Mouse (Mus musculus): ENCODE measurements at regions not wholly inside any gene's neighbourhood (a gene's known extent, or its start where the extent isn't known, plus 50 kb on each side); places are given as distances from the start of the nearest gene placed in this dataset.

- peak in 1 of 2 experiments; percentile 19 for DNase-seq (ENCODE audit: low spot score in 2 of 2)
Observed at GRCm38 (mm10) chr3:113811790-113812189, 181.8 kb upstream of the Rnpc3 start.

DNA sequence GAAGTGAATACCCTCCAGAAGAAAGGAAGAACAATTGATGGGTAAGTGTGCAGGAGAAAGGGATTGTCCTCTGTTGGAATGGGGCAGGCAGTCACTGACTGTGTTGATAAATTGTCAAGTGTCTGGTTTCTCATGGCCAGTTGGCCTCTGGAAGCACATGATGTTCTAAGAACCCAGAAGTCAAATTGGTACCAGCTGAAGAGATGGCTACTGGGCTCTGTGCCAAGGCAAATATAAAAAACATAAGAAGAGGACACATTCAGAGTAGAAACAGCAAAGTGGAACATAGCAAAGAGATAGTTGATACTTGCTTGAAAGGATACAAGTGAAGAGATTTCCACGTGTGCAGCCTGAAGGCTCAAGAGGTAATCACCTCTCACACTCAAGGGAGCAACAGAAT lies 170.9 kb upstream of the Col11a1 start:
- no peak for DNase-seq (ENCODE audit: low spot score in 2 of 2)

DNA sequence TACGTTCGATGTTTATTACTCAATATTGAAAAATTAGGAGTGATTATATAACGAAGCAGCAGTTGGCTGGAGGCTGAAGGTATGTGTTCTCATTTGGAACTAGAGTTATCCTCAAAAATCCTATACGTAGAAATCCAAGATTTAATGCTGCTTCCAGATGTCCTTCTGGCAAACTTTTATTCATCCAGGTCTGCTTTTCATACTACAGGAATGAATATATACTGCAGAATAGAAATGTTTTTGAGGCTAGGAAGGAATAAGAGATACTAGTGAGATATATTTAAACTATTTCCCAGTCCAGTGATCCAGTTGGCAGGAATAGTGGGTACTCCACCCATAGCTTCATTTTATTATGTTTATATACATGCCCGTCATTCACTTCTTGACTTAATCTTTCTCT lies 170.3 kb upstream of the Col11a1 start:
- no peak for DNase-seq (ENCODE audit: low spot score in 2 of 2)

DNA sequence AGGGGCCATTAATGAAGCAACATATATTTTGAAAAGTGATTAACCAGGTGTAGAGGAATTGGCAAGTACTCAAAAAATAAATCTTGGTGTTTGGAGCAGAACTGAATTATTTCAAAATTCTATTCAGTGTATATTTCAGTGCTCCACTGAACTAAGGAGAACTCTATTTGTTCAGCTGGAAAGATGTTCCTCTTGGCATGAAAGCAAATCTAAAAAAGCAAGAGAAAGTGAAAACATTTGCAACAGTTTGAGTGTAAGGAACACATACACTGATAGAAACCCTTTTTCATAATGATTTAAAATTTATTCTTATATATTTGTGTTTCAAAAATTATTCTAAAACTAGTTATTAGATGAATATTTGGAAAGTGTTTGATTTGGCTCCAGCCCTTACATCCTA lies 169.9 kb upstream of the Col11a1 start:
- no peak for DNase-seq (ENCODE audit: low spot score in 2 of 2)

DNA sequence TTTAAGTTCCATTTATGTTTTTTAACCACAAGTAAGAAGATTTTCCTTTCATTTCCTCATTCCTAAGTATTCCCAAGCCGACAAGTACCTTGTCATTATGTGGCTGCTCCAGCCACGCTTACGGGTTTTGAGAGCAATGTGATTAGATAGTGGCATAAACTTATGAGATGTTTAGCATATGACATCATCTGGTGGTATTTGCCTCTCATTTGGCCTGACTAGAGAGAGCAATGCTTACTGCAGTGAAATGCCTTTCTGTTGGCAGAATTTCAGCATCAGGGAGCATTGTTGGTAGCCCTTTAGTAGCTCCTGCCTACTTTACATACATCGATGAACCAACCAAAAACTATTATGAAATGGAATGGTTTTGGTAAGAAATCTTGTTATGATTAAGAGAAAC lies 157.1 kb upstream of the Col11a1 start:
- no peak for DNase-seq (ENCODE audit: low spot score in 2 of 2)

DNA sequence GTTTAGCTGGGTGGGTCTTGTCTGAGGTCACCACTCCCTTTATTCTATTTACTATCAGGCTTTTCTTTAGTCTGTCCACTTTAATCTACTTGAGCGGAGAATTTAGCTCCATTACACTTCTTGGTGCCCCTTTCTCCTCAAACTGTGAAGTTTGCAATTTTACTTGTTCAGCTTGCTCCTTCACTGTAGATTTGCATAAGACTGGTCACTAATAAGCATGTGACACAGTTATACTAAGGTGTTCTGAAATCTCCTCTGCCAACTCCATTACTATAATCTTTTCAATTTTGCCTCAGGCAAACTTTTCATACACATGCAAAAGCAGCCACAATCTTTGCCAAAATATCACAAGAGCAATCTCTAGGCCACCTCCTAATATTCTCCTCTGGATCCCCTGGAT lies 125.2 kb upstream of the Col11a1 start:
- DNase-seq (ENCODE audit: low spot score in 2 of 2) = no peak

DNA sequence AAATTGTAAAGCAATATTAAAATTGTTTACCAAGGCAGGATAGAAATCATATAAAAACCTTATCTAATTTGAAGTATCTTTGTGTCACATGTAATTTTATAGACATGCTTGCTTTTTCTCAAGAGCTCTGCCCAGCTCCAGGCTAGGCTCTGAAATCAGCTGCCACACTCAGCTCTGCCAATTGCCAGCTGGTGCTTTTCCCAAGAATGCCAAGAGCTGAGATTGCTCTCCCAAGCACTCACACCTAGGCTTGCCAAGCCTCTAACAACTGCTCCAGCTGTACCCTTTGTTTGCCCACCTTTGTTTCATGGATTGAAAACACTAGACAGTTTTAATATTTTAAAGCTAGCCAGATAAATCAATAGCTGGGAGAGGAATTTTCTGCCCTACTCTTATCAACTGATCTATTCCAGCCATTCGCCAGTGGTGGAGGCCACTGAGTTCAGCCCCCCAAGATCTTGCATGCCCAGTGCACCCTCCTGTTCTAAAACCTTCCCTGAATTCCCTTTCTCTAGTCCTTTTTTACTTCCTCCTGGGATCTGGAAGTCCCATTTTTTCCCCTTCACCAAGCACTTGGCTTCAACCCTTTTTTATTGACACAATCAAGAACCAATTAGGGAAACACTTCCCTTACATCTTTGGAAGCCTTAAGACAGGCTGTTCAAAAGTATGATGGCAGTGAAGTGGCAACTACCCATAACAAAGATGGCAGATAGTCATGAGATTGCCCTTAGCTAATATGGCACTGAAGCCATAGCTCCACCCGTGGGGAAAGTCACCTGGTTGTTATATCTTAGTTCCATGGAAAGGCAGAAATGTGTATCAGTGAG lies 110.8 kb upstream of the Col11a1 start:
- DNase-seq (ENCODE audit: low spot score in 2 of 2) = peak in 1 of 2 experiments; percentile 9

DNA sequence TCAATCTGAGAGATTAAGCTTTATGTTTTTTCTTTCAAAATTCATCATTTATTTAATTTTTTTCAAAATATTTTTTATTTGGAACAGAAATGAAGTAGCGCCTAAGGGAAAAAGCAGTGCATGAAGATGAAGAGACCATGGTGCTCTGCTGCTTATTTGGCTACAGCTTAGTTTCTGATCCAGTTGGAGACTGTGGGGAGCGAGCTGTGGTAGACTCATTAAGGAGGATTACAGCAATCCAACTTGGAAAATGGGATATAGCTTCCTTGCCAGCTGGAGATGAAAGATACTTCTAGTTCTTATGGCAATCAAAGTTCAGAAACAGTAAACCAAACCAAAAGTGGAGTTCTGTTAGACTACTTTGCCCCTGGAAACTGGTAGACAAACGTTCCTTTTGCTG lies 98.8 kb upstream of the Col11a1 start:
- no peak for DNase-seq (ENCODE audit: low spot score in 2 of 2)

- no peak for DNase-seq (ENCODE audit: low spot score in 2 of 2)
Observed at GRCm38 (mm10) chr3:113950501-113950900, 79.8 kb upstream of the Col11a1 start.

DNA sequence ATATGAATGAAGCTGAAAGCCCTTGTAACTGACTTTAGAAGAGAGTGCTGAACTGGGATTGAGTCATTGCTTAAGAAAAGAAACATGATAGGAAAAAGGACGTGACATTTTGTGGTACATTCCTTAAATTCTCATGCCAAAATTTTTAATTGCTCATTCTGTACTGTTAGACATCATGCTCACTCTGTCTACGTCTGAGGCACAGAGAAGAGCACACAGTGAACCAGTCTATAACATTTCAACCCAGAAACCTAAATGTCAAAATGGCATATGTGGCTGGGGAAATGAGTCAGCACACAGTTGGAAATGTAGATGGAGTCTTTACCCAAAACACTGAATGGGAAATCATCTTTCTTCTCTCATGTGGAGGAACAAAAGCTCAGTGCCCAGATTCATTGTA lies 77.9 kb upstream of the Col11a1 start:
- no peak for DNase-seq (ENCODE audit: low spot score in 2 of 2)

GRCm38 (mm10) chr3:113953113-113953512 lies 77.2 kb upstream of the Col11a1 start:
- DNase-seq (ENCODE audit: low spot score in 2 of 2) = no peak

- no peak for DNase-seq (ENCODE audit: low spot score in 2 of 2)
Observed at GRCm38 (mm10) chr3:113954486-113954885, 75.9 kb upstream of the Col11a1 start.

DNA sequence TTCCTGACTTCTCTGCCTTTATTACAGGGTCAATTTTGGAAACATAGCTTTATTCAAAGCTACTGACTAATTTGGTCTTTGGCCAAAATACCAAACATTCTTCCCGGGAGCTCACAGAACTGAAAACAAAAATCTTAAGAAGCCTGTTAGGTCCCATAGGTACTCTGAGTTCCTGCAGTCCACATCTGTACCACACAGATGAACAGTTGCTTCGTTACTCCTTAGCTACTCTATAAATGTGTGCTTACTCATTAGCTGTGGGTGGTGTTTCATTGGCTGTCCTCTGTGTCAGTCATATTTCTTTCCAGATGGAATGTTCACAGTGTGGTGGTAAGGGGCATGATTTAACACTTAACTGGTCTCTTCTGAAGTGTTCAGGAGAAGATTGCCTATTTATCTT lies 70.3 kb upstream of the Col11a1 start:
- DNase-seq (ENCODE audit: low spot score in 2 of 2) = no peak
